19 mouse cellular contexts compared by ENCODE assay signal in genomic region chr5:115037099-115037498, GRCm38 (mm10).
"Had no signal": no experiment of that assay in that cellular context is flagged by ENCODE, and none has a peak within 500 bp of the region (broad histone marks: within the 10 kb centered on the region; RNA-seq: fewer than 3 reads in every experiment).

No protein-coding gene starts in this region.

- DNase-seq: lung, embryonic 14.5 days; lung, postnatal 10 days; lung, postnatal 4 days; midbrain, embryonic 14.5 days; retina, postnatal 1 day; right cerebral cortex, adult 18-20 months; right cerebral cortex, postnatal 25 days; right cerebral cortex, postnatal 4 days; spleen, adult 18-20 months; thymus, adult 18-20 months; thymus, postnatal 14 days; thymus, postnatal 36 days had no signal

- H3K27ac ChIP-seq: midbrain, embryonic 10.5 days; midbrain, embryonic 12.5 days; neural tube, embryonic 13.5 days; neural tube, embryonic 15.5 days had no signal

- ATAC-seq: midbrain, embryonic 16.5 days had no signal

- H3K9me3 ChIP-seq: megakaryocyte, embryonic 14.5 days; midbrain, embryonic 10.5 days; midbrain, embryonic 12.5 days; neural tube, embryonic 13.5 days; neural tube, embryonic 15.5 days had no signal

- H3K4me1 ChIP-seq: midbrain, embryonic 10.5 days; midbrain, embryonic 12.5 days had no signal

- H3K9ac ChIP-seq: lung, embryonic 14.5 days; midbrain, embryonic 12.5 days; neural tube, embryonic 13.5 days; neural tube, embryonic 15.5 days had no signal

- H3K27me3 ChIP-seq: megakaryocyte, embryonic 14.5 days; midbrain, embryonic 12.5 days; neural tube, embryonic 13.5 days; neural tube, embryonic 15.5 days had no signal

- H3K36me3 ChIP-seq: midbrain, embryonic 12.5 days; neural tube, embryonic 13.5 days; neural tube, embryonic 15.5 days had no signal

- H3K4me2 ChIP-seq: lung, embryonic 14.5 days; midbrain, embryonic 12.5 days; neural tube, embryonic 13.5 days; neural tube, embryonic 15.5 days had no signal

- H3K4me3 ChIP-seq: megakaryocyte, embryonic 14.5 days; midbrain, embryonic 10.5 days; midbrain, embryonic 12.5 days; myocyte; neural tube, embryonic 13.5 days; neural tube, embryonic 15.5 days had no signal
